Mouse (Mus musculus) midbrain, embryonic 14.5 days (tissue): ENCODE results near the gene Shh. TPM values are rescaled to one million over a fixed set of nuclear protein-coding genes. Genes with fewer than 3 reads are reported as not detected.

Experiments used
- ATAC-seq: fragments of 200-750 bp; cut with Nextera tagmentation; 2 replicates; pipeline ENCODE4 v1.8.0; 2017; ENCODE audit warnings: moderate number of reproducible peaks, moderate library complexity; ENCODE audit not compliant: low FRiP score, low TSS enrichment
- DNase-seq: peaks from one replicate; pipeline ENCODE4 v3.0.0-alpha.2; 2015
- H3K27ac ChIP-seq: fragments of 300-500 bp; sonication (generic); replicated peaks from 2 replicates; pipeline ENCODE4 v1.5.1; 2014; ENCODE audit warnings: mild to moderate bottlenecking, low read depth, low read length, moderate library complexity
- H3K27me3 ChIP-seq: fragments of 300-500 bp; sonication (generic); 2 replicates; pipeline ENCODE4 v1.6.1; 2014; ENCODE audit warnings: low read length, control low read depth, mixed read lengths; ENCODE audit not compliant: control insufficient read depth, insufficient read depth
- H3K36me3 ChIP-seq: fragments of 300-500 bp; sonication (generic); 2 replicates; pipeline ENCODE4 v1.6.1; 2014; ENCODE audit warnings: low read length, control low read depth; ENCODE audit not compliant: control insufficient read depth, insufficient read depth
- H3K4me1 ChIP-seq: fragments of 300-500 bp; sonication (generic); 2 replicates; pipeline ENCODE4 v1.6.1; 2014; ENCODE audit warnings: mild to moderate bottlenecking, antibody characterized with exemption, low read length, control low read depth; ENCODE audit not compliant: control insufficient read depth, insufficient read depth
- H3K4me2 ChIP-seq: fragments of 300-500 bp; sonication (generic); 2 replicates; pipeline ENCODE4 v1.6.1; 2014; ENCODE audit warnings: mild to moderate bottlenecking, low read length, moderate library complexity
- H3K4me3 ChIP-seq: fragments of 300-500 bp; sonication (generic); replicated peaks from 2 replicates; pipeline ENCODE4 v1.5.1; 2014; ENCODE audit warnings: low read depth, low read length
- H3K9ac ChIP-seq: fragments of 300-500 bp; sonication (generic); replicated peaks from 2 replicates; pipeline ENCODE4 v1.6.1; 2014; ENCODE audit warnings: mild to moderate bottlenecking, low read length, moderate library complexity
- H3K9me3 ChIP-seq: fragments of 300-500 bp; sonication (generic); 2 replicates; pipeline ENCODE4 v1.6.1; 2016; ENCODE audit warnings: low read length, control low read depth, mixed read lengths; ENCODE audit not compliant: control insufficient read depth
- WGBS: fragments of 180-500 bp; shearing (Covaris S2); extraction: QIAGEN DNeasy Blood & Tissue Kit; methylation state at CpG from one replicate; pipeline ENCODE4 v1.1.7; 2014; 5-methylcytosine and 5-hydroxymethylcytosine counted together
- polyA plus RNA-seq: library from polyadenylated mRNA; unstranded; fragments of >200 nt; fragmentation: Nextera tagmentation; extraction: Ambion mirVana; gene quantifications from 2 replicates; pipeline ENCODE4 v1.2.1, GENCODE M21; 2014

Gene Shh
- 0.58 and 1.9 TPM in 2 replicates for polyA plus RNA-seq

- Histone ChIP-seq H3K4me1 (peaks cover 13% of the 10 kb centered on the region; the same call in 1 of the 2 replicates), H3K4me3 (peak within 1 kb of the TSS; percentile 52), H3K9me3 (no peaks in the 10 kb centered on the region), H3K36me3 (no peaks in the 10 kb centered on the region), H3K4me2 (peak within 1 kb of the TSS; percentile 84), H3K27me3 (peaks cover 71% of the 10 kb centered on the region), H3K9ac (peak within 1 kb of the TSS; percentile 52), H3K27ac (peak within 1 kb of the TSS; percentile 77)
- ATAC-seq (peak; percentile 52; the same call in 1 of the 2 replicates), DNase-seq (peak; percentile 83)
- WGBS: under 1% methylated on average over 31 of the region's 31 CpGs
These were observed at the start of gene Shh for GRCm38 (mm10) chr5:28466760-28467306. TSS of gene Shh (minus strand) at chr5:28467256.

DNA sequence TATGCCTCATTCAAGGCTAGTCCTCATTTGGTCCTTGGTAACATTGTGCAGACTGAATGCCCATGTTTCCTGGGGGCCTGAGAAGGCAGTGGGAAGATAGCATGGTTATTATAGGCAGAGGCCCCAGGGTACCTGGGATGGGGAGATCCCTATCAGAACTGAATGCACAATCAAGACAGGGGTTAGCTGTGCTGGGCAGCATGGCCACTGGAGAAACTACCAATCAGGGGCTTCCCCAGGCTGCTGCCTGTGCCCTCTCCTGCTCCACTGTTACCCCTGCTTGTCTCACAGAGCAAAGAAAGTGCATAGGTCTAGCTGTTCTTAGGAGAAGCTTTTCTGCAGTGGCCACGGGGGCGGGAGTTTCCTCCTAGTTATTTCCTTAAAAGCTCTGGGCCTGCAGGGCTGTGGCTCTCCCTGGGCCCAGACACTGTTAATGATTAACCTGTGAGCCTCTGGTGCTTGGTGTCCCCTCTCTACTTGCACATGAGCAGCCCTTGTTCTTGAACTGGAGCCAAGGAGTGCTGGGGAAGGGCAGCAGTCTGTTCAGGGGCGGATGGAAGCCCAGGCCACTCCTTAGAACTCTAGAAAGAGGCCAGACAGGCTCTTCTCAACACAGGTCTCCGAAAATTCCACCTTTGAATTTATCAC lies 33.9 kb upstream of the Shh start:
- 76% methylated on average over 4 of the region's 4 CpGs for WGBS
- DNase-seq: no peak
- Histone ChIP-seq H3K4me1 (no peaks in the 10 kb centered on the region), H3K9me3 (no peaks in the 10 kb centered on the region), H3K9ac (no peak overlapping the region), H3K4me2 (no peak overlapping the region), H3K27ac (no peak overlapping the region), H3K4me3 (no peak overlapping the region), H3K36me3 (no peaks in the 10 kb centered on the region), H3K27me3 (no peaks in the 10 kb centered on the region)
- no peak for ATAC-seq

- WGBS: 88% methylated on average over 4 of the region's 4 CpGs
- H3K9ac ChIP-seq: no peak overlapping the region
- H3K4me3 ChIP-seq: no peak overlapping the region
- DNase-seq (no peak), ATAC-seq (no peak)
- H3K4me2 ChIP-seq: no peak overlapping the region
- no peaks in the 10 kb centered on the region for H3K4me1 ChIP-seq
- H3K27me3 ChIP-seq: no peaks in the 10 kb centered on the region
- H3K9me3 ChIP-seq: no peaks in the 10 kb centered on the region
- no peaks in the 10 kb centered on the region for H3K36me3 ChIP-seq
- H3K27ac ChIP-seq: no peak overlapping the region
These were observed 31.8 kb upstream of the Shh start for GRCm38 (mm10) chr5:28498846-28499245.

GRCm38 (mm10) chr5:28495712-28496650 lies 28.9 kb upstream of the Shh start:
- Histone ChIP-seq H3K9me3 (no peaks in the 10 kb centered on the region), H3K4me1 (no peaks in the 10 kb centered on the region), H3K4me3 (no peak overlapping the region), H3K27ac (no peak overlapping the region), H3K9ac (no peak overlapping the region), H3K4me2 (no peak overlapping the region), H3K36me3 (no peaks in the 10 kb centered on the region), H3K27me3 (no peaks in the 10 kb centered on the region)
- DNase-seq (no peak), ATAC-seq (no peak)
- 90% methylated on average over 3 of the region's 3 CpGs for WGBS

DNA sequence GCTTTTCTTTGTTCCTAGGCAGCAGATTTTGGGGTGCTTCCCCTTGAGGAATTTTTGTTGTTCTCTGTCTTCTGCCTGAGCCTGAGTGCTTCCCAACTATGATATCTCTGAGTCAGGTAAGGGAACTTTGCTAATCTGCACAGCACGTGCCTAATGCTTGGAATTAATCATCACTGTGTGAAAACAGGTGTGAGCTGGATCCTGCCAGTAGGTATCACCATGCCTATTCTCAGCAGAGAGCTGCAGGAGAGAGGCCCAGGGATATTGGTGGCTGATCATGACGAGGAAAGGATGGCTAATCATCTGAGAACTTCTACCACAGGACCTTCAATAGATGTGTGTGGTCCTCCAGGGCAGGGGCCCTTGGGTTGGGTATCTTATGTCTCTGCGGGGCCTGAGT lies 26.5 kb upstream of the Shh start:
- H3K4me3 ChIP-seq: no peak overlapping the region
- WGBS: 77% methylated on average over 3 of the region's 3 CpGs
- no peaks in the 10 kb centered on the region for H3K4me1 ChIP-seq
- no peak overlapping the region for H3K4me2 ChIP-seq
- DNase-seq (no peak), ATAC-seq (no peak)
- H3K9ac ChIP-seq: no peak overlapping the region
- no peaks in the 10 kb centered on the region for H3K9me3 ChIP-seq
- H3K36me3 ChIP-seq: no peaks in the 10 kb centered on the region
- H3K27me3 ChIP-seq: no peaks in the 10 kb centered on the region
- H3K27ac ChIP-seq: no peak overlapping the region

DNA sequence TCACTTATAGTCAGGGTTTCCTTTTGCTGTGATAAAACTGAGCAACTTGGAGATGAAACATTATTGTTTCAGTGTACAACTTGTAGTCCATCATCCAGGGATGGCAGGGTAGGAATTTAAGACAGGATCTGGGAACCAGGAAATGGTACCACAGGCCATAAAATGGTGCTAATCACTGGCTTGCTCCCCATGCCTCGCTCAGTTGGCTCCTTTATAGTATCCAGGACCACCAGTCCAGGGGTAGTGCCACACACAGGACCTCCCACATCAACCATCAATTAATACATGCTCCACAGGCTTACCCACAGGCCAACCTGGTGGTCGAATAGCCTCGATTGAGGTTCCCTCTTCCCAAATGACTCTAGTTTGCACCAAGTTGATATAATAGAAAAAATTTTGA lies 15.9 kb upstream of the Shh start:
- no peaks in the 10 kb centered on the region for H3K9me3 ChIP-seq
- no peak overlapping the region for H3K4me2 ChIP-seq
- H3K36me3 ChIP-seq: no peaks in the 10 kb centered on the region
- no peak overlapping the region for H3K4me3 ChIP-seq
- WGBS: 78% methylated on average over 3 of the region's 3 CpGs
- no peak overlapping the region for H3K9ac ChIP-seq
- no peaks in the 10 kb centered on the region for H3K27me3 ChIP-seq
- no peak for DNase-seq
- H3K4me1 ChIP-seq: no peaks in the 10 kb centered on the region
- no peak for ATAC-seq
- no peak overlapping the region for H3K27ac ChIP-seq

DNA sequence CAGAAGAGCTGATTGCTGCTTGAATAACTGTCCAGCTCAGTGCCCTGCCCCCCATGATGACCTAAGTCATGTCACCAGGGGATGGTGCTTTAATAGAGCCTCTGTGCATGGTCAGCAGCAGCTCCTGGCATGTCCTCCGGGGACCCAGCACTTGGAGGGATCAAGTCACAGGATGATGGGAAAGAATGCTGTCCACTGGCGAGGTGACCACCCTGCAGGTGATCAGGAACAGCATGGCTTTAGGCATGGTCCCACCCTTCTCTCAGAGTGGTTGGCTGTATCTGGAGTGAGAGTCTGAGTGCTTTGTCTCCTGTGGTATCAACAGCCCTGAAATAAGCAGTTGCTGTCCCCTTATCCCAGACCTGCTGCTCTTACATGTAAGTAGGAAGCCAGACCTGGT lies 14.7 kb upstream of the Shh start:
- no peaks in the 10 kb centered on the region for H3K27me3 ChIP-seq
- H3K36me3 ChIP-seq: no peaks in the 10 kb centered on the region
- WGBS: 73% methylated on average over 2 of the region's 2 CpGs
- DNase-seq: no peak
- H3K4me1 ChIP-seq: no peaks in the 10 kb centered on the region
- no peak overlapping the region for H3K4me2 ChIP-seq
- no peaks in the 10 kb centered on the region for H3K9me3 ChIP-seq
- no peak overlapping the region for H3K27ac ChIP-seq
- no peak overlapping the region for H3K4me3 ChIP-seq
- ATAC-seq: no peak
- H3K9ac ChIP-seq: no peak overlapping the region

DNA sequence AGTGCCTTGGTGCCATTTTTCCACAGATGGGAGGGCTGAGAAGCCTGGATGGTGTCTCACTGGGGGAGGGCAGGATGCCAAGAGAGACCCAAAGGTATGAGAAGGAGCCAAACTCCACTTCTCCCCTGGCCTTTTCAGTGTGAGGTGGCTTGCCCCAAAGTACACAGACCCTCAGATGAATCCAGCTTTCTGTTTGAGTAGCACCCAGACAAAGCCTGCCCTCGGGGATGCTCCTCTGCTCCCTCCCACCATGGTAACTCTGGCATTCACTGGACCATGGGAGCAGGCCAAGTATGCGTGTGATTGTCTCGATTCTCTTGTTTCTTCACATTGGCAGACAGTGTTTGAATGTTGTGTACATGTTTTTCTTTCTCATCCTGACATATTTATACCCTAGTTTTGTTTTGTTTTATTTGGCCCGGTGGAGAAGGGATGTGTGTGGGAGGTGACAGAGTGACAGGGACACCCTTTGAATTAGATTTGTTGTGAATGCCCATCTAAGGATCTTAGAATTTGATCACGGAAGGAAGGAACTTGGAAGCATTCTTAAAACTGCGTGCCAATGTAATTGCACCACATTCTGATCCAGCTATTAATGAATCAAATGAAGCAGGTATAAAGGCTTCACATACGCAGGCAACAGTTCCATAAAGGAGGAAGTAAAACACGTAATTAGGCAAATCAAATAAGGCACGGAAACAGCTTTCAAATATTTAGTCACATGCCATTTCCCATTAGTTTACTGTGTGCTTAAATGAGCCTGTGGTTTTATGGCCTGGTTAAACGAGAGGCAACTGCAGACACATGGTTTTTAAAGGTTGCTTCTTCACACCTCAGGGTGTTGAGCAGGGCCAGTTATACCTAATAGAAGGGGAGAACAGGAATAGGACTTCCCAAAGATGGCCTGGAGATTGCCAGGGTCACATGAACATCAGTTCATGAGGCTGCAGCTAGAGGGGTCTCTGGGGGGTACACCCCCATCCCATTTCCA lies 9.6 kb upstream of the Shh start:
- WGBS: 68% methylated on average over 10 of the region's 10 CpGs
- Histone ChIP-seq H3K4me1 (no peaks in the 10 kb centered on the region), H3K9me3 (no peaks in the 10 kb centered on the region), H3K4me3 (no peak overlapping the region), H3K27me3 (no peaks in the 10 kb centered on the region), H3K9ac (no peak overlapping the region), H3K36me3 (no peaks in the 10 kb centered on the region), H3K27ac (no peak overlapping the region), H3K4me2 (no peak overlapping the region)
- ATAC-seq: no peak
- DNase-seq: no peak
